Mouse (Mus musculus): ENCODE results near the gene Myoc. TPM values are rescaled to one million over a fixed set of nuclear protein-coding genes. Genes with fewer than 3 reads are reported as not detected.
A peak's percentile ranks its signal among the peaks of the same experiment; 100 is the strongest.

Gene Myoc
- total RNA-seq, 2 experiments from 2014 or later: 6.5 to 14.9 TPM

DNA sequence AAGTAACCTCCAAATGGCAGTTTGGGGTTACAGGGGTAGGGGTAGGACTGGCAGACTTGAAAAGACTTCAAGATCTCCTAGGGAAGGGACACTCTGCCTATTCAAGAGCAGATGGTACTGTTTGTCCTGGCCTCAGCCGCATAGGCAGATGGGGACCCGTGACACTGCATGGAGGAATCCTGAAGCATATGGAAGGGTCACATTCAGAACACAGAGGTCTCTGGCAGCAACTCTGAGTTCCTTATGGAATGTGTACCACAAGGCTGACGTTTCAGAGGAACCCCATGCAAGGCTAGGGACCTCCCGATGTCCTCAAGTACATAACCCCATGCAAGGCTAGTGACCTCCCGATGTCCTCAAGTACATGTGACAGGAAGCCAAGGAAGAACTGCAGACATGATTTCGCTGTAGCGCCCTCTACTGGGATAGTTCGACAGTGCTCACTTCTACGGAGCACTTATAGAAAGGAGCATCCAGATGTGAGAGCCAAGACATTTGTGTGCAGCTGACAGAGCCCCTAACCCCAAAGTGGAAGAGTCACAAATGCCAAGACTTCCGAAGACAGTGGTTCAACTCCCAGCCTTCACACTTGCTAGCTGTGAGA lies 7.2 kb downstream of the Myoc start:
- DNase-seq (ENCODE audit: low spot score in 2 of 2): no peak

DNA sequence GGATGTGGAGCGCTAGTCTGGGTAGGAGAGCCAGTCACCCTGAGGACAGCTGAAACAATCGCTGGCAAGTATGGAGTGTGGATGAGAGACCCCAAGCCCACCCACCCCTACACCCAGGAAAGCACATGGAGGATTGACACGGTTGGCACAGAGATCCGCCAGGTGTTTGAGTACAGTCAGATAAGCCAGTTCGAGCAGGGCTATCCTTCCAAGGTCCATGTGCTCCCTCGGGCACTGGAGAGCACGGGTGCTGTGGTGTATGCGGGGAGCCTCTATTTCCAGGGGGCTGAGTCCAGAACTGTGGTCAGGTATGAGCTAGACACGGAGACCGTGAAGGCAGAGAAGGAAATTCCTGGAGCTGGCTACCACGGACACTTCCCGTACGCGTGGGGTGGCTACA lies 9.5 kb downstream of the Myoc start:
- no peak for DNase-seq (ENCODE audit: low spot score in 2 of 2)

GRCm38 (mm10) chr1:162658119-162658518 lies 19.2 kb downstream of the Myoc start, which contains the start of gene Myocos:
Gene Myocos, minus strand, starts transcription at chr1:162658219.
- DNase-seq (ENCODE audit: low spot score in 2 of 2): no peak

DNA sequence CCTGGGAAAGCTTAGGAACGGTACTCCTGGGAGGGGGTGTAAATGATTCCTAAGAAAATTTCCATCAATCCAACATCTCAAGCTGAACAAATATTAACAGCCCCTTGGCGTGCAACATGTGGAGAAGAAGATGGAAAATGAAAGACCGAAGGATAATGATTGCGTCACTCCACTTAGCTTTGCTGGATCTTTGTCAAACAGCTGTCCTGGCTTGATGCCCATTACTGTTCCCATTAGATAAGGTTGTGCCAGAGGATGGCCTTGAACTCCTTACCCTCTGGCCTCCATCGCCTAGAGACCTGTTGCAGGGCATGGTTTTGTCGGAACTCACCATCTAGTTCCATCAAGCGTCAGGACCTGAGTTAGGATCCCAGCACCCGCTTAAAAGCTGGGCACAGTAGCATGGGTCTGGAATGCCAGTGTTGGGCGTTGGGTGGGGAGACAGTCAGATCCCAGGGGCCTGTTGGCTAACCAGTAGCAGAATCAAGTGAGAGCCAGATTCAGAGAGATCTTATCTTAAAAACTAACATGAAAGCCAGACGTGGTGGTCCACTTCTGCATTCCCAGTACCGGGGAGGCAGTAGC lies 21.4 kb downstream of the Myoc start:
- peak in 1 of 2 experiments; percentile 45 for DNase-seq (ENCODE audit: low spot score in 2 of 2)

GRCm38 (mm10) chr1:162664826-162665475 lies 26.0 kb downstream of the Myoc start:
- DNase-seq (ENCODE audit: low spot score in 2 of 2): peak; percentile 40 to 79

GRCm38 (mm10) chr1:162665486-162666174 lies 26.7 kb downstream of the Myoc start:
- peak in 1 of 2 experiments; percentile 31 for DNase-seq (ENCODE audit: low spot score in 2 of 2)

GRCm38 (mm10) chr1:162693721-162694120 lies 54.8 kb downstream of the Myoc start:
- no peak for DNase-seq (ENCODE audit: low spot score in 2 of 2)

DNA sequence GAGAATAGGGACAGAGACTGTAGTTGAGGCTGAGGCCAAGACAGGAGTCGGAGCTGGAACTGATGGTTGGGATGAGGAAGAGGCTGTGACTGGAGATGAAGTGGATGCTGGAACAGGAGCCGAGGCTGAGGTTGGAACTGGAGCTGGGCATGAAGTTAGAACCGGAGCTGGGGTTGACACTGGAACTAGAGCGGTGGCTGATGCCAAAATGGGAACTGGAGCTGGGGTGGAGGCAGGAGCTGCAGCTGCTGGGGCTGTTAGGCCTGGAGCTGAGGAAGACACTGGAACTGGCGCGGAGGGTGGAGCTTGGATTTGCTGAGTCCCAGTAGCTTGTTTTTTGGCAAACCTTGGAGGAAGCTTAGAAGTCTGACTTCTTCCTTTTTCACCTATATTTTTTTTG lies 58.9 kb downstream of the Myoc start:
- DNase-seq (ENCODE audit: low spot score in 2 of 2): no peak

Small RNAs within 50 kb of the gene (microRNA-seq; reads per million reads assigned to microRNA genes)
- not detected for gene Gm27616

Other genes starting within 250 kb of the Myoc start
- 10 to 100 TPM in 1 of 2 experiments, 1 to 10 TPM in 1; 6.3 to 11.0 TPM for gene Dnm3, start 161.1 kb upstream of the Myoc start, total RNA-seq (2021)
- 10 to 100 TPM in 1 of 2 experiments, 1 to 10 TPM in 1; 8.5 to 10.4 TPM for gene Mettl13, start 90.6 kb upstream of the Myoc start, total RNA-seq (2021)
- gene Vamp4, start 68.6 kb upstream of the Myoc start, total RNA-seq (2021): 10 to 100 TPM; 30.6 to 34.6 TPM
- gene Myocos, start 19.1 kb downstream of the Myoc start, total RNA-seq (2021): not detected
- gene Prrc2c, start 101.4 kb downstream of the Myoc start, total RNA-seq (2021): 100 to 1,000 TPM; 137 to 139 TPM
- gene Fmo4, start 174.8 kb downstream of the Myoc start, total RNA-seq (2021): under 1 TPM in 1 of 2 experiments, not detected in 1; 0.15 TPM
- 10 to 100 TPM; 49.6 to 62.8 TPM for gene Fmo1, start 227.5 kb downstream of the Myoc start, total RNA-seq (2021)

All from gastrocnemius, postnatal 4 days (tissue).